Mouse (Mus musculus) MN1 (cell line): ENCODE results near the gene Ddx59.
A peak's percentile ranks its signal among the peaks of the same experiment; 100 is the strongest.

Experiments
- DNase-seq: peaks from one replicate; pipeline ENCODE4 v3.0.0-alpha.2; 2016; ENCODE audit warnings: low spot score

Gene Ddx59

DNA sequence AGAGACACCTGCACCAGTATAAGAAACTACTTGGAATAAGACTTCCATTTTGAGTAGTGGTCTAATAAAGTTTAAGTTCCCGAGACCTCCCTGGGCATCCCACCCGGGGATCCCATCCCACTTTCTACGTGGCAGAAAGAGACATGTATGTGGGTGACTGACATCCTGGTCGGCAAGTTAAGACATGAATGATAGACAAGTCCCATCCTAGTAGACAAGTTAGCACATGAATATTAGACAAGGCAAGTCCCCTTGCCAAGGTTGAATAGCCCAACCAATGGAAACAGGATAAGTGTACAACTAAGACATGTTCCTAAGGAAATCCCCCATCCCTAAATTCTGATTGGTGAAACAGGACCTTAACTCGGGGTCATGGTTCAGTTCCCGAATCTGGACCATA, 34.5 kb downstream of the Ddx59 start:
- DNase-seq, result no peak

DNA sequence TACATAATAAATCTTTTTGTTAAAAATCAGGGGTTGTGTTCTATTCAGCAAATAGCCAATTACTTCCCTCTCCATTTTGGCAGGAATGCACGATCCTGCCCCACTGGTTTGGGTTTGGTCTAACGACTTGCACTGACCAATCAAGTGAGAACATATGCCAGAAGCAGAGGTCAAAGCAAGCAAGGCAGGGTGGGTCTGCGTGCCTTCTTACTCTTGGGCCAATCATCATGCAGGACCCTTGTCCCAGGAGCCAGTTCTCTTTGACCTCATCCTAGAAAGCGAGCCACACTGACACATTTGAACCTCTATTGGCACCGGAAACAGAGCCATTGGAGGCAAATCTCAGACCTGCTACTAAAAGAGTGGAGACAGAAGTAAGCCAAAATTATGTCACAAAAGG, 35.1 kb downstream of the Ddx59 start:
- DNase-seq, result no peak

DNA sequence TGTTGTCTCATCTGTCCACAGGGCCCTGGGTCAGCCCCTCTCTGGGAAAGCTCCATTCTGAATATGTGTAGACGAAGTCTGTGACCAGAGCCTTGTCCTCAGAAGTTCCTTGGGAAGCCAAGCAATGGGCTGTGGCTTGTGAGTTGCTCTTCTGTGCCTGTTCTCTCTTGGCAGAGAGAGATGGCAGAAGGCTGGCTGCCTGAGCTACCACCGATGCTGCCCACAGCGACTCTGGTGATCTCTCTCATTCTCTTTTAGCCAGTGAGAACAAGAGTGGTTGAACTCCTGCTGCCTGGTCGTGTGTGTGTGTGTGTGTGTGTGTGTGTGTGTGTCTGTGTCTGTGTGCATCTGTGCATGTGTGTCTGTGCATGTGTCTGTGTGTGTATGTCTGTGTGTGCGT, 37.4 kb downstream of the Ddx59 start:
- DNase-seq, result no peak

DNA sequence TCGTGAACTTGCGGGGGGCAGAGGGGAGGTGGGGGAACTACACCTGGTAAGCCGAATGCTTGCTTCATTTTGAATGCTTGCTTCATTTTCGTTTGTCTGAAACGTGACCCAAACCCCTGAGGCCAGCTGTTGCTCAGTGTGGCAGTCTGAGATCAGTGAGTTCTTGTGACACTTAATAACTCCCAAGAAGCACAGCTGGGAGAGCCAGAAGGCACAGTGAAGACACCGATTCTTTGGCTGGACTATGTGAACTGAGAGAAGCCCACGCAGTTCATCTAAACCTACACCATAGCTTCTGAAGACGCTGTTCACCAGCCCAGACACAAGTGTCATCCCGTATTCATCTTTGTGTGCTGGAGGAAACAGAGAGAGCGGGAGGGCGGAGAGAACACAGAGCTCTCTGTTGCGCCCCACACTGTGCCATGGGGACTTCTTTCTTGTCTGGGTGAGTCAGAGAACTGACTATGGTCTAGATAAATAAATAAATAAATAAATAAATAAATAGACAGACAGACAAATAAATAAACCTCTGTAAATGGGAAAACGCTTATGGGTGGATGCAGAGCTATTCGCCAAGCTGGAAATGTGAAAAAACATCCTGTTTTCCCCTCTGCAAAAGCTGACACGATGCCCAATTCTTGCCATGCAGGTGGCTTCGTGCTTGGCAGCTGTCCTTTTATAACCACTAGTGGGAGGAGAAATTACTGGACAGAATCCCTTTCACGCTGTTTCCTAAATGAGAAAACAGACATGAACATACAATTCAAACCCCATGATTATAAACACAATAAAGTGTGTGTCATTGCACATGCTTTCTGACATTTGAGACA, 40.9 kb downstream of the Ddx59 start:
- DNase-seq, result no peak

DNA sequence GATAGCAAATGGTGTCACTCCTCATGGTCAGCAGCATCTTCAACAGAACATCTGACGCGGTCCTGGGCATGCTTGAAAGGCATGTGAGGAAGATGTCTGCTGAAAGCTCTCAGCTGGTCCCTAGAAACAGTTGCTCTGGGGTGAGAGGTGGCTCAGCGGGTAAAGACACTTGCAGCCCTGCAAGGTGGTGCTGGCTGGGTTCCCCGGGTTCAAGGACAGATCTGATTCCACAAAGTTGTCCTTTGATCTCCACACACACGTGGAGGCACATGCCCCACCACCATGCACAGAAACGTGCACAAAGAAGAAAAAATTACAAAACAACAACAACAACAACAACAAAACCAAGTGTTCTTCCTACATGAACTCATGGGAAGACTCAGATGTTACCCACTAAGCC, 41.7 kb downstream of the Ddx59 start:
- DNase-seq, result no peak

DNA sequence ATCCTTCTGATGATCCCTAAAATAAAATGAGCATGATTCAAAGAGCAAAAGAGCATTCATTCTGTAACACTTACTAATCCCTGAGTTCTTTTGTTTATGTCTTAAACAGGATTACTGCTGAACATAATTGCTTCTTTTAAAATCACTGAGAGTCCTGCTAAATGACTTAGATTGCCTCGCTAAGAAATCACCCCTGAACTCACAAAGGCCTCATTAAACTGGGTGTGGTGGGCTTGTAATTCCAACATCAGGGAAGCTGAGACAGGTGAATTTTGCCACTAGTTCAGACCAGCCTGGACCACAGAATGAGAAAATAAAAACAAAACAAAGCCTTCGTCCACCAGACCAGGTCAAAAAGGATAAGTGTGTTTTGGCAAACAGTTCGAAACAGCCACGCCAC, 42.3 kb downstream of the Ddx59 start:
- DNase-seq, result no peak

DNA sequence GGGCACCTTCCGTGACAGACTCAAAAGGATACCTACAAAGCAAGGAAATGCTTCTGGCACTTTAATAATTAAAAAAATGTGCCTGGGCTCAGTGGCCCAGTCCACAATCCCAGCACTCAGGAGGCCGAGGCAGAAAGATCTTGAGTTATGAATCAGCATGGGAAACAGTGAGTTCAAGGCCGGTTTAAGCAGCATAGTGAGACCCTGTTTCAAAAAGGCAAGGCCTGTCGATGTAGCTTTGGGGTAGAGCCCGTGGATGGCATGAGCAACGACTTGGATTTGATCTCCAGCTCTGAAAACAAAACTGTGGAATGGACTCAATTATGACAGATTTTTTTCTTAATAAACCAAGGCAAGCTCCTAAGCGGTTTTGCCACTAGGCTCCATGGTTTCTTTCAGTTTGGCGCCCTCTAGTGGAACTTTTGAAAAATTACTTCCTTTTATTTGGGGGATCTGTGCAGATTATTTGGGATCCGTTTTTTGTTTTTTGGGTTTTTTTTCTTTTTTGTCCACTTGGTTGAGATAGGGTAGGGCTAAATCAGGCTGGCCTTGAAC, 43.7 kb downstream of the Ddx59 start:
- DNase-seq, result peak; percentile 76

DNA sequence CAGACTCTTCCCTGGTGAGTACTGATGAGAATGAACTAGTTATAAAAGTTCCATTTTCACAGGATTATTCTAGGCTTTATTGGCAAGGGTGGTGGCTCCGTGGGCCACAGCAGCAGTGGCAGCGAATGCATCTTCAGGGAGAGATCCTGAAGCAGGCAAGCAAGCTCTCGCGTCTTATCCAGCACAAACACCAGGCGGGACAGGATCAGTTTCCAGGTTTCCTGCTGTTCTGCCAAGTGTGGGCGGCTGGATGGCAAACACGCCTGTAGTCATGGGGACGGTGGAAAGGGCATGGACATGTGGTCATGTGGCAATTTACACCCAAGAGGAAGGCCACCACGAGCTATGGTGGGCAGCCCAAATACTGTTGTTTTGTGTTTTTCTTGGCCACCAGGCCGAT, 47.4 kb downstream of the Ddx59 start:
- peak; percentile 70 for DNase-seq

DNA sequence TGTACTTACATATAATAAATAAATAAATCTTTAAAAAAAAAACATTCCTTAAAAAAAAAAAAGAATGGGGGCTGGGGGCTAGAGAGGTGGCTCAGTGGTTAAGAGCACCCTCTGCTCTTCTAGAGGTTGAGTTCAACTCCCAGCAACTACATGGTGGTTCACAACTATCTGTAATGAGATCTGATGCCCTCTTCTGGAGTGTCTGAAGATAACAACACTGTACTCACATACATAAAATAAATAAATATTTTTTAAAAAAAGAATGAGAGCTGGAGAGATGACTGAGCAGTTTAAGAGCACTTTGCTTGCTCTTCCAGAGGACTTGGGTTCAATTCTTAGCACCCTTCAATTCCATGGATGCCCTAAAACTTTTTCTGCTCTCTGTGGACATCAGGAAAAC, 50.1 kb downstream of the Ddx59 start:
- DNase-seq, result no peak

DNA sequence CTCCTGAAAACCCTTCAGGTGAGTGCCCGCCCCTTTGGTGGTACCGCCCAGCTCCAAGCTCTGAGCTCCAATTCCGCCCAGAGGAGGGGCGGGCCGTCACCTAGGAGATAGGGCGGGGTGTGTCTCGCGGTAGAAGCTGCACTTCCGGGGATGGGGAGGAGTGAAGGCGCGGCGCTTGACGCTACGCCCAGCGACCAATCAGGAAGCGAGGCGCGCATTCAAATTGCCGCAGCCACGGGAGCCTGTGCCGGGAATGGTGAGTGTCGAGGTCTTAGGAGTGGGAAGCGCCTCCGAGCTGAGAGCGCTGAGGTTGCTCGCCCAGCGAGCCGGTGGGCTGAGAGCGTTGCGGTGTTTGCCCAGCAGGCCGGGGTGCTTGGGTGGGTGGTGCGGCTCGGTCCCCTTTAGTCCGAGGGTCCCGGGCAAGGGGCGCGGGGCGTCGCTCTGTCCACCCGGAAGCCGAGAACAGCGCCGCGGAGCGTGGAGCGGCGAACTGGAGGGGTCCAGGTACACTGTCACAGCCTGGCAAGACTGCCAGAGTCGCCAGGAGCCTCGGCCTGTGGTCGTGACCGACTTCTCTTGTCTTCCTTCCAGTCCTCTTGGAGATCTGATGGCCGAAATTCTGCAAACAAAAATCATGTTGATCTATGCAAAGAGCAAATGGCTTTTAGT, 51.2 kb downstream of the Ddx59 start, which contains the start of gene Kif14:
Gene Kif14 (plus strand): TSS at position 201 of the 669 bp plus-strand sequence.
- peak; percentile 97 for DNase-seq

DNA sequence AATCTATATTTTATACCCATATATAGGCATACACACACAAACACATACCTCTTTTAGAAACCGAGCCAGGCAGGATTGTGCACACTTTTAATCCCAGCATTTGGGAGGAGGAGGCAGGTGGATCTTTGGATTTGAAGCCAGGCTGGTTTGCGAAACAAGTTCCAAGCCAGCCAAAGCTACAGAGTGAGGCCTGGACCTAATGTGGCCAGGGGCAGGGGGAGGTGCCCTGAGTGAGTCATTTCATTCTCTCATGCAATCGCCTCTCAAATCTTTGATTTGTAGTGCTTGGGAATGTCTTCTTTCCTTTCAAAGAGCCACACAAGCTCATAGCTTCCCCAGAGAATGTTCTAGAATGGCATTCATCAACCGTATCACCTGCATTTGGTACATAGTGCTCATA, 54.3 kb downstream of the Ddx59 start:
- peak; percentile 32 for DNase-seq

DNA sequence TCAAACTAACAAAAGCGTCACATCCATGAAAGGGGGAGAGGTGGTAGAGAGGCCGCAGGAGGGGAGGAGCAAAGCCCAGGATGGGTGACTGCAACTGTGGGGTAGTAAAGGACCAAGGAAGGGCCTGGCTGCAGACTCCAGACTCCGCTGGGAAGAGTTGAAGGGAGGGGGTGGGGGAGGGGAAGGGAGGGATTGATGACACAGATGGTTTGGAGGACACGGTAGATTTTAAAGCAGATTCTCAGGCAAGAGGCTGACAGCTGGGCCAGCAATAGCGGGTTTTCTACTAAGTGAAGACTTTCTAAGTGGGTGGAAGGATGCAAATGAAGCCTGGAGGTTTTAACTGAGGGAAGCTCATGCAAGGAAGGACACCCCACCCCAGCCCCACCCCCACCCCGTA, 55.4 kb downstream of the Ddx59 start:
- peak; percentile 23 for DNase-seq
